Comparison of ENCODE assay signal across 1 mouse cellular context in the genomic region with DNA sequence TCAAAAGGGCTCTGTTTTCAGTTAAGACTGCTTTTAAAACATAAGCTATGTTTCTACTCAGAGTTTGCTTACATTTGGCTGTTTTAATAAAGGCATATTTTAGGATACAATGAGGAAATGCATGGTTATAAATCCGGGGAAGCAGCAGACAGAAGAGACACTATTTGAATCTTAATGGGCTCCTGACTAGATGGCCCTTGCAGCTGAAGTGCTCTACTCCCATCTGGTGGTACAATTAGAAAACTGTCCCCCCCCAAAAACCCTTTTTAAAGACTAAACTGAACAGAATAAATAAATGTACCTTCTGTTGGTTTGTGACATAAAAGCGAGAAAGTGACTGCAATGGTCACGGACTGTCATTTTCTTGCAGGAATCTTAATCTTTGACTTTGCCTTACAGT.
A peak's percentile ranks its signal among the peaks of the same experiment; 100 is the strongest.
TF ChIP-seq lines count a peak whose summit lies in the region.

No protein-coding gene starts in this region.

TF ChIP-seq in MEL, 35 proteins besides CTCF, POLR2A, EP300 and RAD21:
- TF ChIP-seq POLR2AphosphoS2 (IDR thresholded peaks at IDR 0.05; ENCODE audit: low read length) (no peak), SMC3 (IDR thresholded peaks at IDR 0.05; ENCODE audit: low read depth, low read length) (peak; percentile 39)
TF ChIP-seq in MEL: peak in this region for 1.
